Mouse (Mus musculus): ENCODE measurements around the gene Mical1.
A peak's percentile ranks its signal among the peaks of the same experiment; 100 is the strongest.

Gene Mical1

DNA sequence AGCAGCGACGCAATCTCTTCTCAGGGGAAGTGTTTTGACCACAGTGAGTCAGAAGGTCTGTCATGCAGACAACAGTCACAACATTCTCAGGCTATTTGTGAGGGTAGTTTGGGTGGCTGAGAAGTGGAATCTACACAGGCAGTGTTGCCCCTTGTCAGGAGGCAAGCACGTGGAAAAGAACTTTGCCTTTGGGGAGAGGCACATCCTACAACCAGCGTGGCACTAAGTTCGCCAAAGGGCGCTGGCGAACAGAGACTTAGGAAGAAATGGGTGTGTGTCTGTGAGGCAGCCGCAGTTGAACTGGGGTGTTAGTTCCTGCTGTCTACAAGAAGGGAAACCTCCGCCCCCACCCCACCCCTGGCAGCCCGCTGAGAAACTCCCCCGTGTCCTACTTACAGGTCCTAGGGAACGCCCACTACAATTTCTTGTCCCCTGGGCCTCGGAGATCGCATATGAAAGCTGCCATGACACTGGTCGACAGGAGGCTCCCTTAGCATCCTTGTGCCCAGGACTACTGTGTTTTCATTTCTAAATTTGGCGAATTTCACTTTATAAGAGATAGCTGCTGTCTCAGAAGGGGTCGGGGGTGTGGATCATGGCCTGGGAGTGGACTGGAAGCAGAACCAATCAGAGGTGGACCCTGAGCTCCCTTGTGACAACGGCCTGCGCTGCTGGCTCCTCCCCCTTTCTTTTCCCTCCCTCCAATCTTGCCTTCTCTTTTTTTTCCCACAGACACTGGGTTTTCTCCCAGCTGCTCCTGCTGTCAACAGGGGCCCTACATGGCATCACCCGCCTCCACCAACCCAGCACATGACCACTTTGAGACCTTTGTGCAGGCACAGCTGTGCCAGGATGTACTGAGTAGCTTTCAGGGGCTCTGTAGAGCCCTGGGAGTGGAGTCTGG is 1.4 kb downstream of the Mical1 start:
- peak; percentile 60 for DNase-seq (ENCODE audit: low read depth, low spot score)

DNA sequence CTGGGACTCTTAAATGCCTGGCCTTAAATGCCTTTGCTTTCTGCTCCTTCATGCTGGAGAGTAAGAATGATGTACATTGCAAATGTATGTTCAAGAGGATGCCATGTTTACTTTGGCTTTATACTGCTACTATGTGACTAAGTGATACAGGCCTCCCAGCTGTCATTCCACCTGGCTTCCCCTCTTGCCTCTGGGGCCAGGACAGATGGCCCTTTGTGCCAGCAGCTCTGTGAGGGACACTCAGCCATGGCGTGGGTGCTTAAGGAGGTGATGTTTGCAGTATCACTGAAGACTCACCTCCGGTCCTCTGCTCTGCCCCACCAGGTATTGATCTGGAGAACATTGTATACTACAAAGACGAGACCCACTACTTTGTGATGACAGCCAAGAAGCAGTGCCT is 3.8 kb downstream of the Mical1 start:
- no peak for DNase-seq (ENCODE audit: low read depth, low spot score)

DNA sequence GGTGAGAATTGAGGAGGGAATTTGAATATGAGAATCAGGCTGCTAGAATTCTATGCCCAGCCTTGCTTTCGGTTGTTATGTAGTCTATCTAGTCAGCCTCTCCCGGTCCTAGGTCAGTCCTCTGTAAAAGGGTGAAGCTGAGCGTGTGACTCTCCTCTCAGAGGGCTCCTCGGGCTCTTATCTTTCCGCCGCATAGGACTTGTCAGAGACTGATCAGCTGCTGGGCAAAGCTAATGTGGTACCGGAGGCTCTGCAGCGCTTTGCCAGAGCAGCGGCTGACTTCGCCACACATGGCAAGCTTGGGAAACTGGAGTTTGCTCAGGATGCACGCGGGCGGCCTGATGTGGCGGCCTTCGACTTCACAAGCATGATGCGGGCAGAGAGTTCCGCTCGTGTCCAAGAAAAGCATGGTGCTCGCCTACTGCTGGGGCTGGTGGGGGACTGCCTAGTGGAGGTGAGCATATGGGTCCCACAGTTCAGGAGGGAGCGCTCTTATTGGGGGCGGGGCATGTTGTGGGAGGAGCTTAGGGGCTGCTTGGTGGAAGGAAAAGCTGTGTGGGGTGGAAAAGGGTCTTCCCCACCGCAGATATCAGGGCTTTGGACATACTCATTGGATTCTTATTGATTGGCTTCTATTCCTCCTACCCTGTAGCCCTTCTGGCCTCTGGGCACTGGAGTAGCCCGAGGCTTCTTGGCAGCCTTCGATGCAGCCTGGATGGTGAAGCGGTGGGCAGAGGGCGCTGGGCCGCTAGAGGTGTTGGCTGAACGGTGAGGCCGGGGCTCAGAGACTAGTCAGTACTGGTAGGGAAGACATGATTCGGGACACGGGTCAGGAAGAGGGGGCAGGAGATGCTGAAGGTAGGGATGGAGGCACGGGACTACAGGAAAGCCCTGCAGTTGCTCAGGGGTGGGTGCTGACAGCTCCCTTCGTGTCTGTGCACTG is 5.1 kb downstream of the Mical1 start:
- no peak for DNase-seq (ENCODE audit: low read depth, low spot score)

DNA sequence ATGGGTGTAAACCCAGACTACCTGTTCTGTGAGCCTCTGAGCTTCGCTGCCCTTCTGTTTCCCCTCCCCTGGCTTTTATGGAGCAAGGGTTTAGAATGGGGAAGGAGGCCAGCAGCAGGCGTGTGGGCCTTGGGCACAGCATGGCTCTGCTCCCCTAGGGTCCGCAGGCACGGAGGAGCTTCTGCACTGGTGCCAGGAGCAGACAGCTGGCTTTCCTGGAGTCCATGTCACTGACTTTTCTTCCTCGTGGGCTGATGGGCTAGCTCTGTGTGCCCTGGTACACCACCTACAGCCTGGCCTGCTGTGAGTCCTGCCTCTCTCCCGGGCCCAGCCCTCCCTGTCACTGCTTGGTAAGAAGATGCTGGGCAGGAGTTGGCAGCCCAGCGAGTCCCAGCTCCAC is 6.3 kb downstream of the Mical1 start:
- no peak for DNase-seq (ENCODE audit: low read depth, low spot score)

DNA sequence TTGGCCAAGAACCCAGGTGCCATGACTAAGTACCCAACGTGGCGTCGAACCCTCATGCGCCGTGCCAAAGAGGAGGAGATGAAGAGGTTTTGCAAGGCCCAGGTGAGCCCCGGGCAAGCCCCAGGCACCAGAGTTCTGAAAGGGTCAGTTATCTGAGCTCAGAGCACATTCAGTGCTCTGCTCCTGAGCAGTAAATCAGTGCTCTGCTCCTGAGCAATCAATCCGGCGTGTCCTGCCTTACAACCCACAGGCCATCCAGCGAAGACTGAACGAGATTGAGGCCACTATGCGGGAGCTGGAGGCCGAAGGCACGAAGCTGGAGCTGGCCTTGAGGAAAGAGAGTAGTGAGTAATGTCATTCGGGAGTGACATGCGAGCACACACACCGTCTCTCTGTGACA is 9.7 kb downstream of the Mical1 start:
- no peak for DNase-seq (ENCODE audit: low read depth, low spot score)

DNA sequence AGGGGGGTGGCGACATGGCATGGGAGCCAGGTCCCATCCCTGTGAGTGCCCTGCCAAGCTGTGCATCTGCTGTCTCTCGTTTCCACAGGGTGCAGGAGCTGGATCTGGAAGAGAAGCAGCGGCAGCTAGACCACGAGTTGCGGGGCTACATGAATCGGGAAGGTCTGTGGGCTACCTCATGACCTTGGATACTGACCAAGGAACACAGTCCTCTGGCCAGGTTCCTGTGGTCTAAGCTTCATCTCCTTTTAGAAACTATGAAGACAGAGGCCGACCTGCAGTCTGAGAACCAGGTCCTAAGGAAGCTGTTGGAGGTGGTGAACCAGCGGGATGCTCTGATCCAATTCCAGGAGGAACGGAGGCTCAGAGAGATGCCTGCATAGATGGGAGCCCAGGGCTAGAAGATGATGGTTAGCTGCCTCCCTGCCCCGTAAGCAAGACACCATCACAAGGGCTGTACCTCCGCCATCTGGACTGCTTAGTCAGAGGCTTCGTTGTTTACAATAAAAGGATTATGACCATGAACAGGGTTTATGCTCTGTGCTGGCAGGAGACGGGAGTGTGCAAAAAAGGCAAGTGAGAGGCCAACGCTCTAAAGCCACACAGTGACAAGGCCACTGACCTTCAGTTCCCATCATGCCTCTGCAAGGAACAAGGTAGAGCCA is 10.5 kb downstream of the Mical1 start:
- no peak for DNase-seq (ENCODE audit: low read depth, low spot score)

DNA sequence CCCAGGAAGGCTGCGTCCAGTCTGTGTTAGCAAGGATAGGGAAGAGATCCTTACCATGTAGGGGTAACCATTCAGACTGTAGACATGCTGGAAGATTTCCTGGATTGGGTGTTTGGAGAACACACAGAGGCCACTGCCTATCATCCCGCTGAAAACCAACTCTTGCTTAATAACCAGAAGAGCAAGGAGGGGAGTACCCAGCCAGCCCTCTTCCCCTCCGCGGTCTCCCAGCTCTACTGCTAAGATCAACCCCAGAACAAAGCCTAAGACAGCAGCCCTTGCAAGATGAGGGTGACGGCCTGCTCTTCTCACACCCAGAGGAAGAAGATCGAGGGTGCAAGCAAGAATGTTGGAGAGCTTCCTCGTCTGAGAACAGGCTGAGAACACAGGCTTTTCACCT is 12.8 kb downstream of the Mical1 start:
- DNase-seq (ENCODE audit: low read depth, low spot score), result no peak

DNA sequence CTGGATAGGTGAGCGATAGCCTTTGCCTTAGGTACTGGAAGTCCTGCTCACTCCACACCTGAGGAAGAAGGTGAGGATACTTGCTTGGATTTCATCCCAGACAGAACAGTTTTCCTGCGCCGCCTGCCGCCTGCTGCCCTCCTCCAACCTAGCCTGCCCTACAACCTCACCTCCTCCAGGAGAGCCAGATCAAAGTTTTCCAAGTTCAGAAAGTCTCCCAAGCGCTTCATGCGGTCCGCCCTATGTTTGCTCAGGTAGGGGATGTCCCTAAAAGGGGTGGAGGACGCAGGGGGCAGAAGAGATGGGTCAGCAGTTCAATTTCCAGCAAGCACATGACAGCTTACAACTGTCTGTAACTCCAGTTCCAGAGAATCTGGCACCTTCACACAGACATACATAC is 13.2 kb downstream of the Mical1 start:
- DNase-seq (ENCODE audit: low read depth, low spot score), result no peak

DNA sequence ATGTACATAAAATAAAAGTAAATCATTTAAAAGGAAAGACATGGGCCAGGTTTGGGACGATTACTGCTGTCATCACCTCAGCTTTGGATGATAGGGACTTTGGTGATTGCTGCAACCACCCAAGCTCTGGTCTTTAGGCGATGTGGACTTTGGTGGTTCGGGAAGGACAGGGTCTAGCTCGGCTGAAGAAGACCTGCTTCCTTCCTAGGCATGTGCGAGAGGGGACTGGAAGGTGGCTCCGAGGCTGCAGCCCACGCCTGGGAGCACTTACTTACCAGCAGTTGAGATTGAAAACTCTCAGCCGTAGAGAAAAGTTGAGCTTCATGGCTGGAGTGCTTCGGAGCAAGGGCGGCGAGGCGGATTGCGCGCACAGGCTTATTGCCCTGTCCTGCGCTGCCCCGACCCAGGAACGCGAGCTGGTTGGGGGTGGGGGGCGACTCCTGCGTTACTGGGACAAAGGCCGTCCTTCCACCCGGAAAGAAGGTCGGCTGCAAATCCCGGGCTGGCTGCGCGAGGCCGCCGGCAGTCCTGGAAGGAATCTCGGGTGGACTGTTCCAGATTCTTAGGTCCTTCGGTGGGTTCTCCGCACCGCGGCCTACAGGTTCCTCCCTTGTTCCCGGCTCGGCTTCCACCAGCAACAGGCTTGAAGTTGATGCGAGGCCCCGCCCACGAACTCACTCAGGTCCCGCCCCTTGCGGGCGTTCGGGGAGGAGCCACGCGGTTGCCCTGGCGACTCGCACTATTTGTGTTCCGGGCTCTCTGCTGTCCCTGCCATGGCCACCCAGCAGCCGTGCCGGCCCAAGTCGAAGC is 13.8 kb downstream of the Mical1 start, which contains the start of the genes Smpd2 and Ppil6:
Gene Smpd2 (minus strand): TSS at position 662 of the 810 bp plus-strand sequence.
Gene Ppil6 (plus strand): TSS at position 732 of the 810 bp plus-strand sequence.
- peak; percentile 95 for DNase-seq (ENCODE audit: low read depth, low spot score)

DNA sequence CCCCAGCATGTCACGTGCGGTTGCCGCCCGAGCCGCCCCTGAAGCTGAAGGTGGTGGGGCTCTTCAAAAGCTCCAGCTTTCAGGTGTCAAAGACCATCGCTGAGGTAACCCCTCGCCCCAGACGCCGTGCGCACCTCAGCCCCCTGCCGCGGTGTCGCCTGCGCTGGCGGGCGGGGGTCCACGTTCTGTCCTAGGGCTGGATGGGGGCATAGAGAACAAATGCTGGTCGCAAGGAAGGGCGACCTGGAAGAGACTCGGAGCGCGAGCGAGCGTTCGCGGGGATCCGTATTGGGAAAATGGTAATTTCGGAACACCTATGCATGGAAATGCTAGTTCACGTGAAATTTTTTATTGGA is 14.4 kb downstream of the Mical1 start:
- no peak for DNase-seq (ENCODE audit: low read depth, low spot score)

DNA sequence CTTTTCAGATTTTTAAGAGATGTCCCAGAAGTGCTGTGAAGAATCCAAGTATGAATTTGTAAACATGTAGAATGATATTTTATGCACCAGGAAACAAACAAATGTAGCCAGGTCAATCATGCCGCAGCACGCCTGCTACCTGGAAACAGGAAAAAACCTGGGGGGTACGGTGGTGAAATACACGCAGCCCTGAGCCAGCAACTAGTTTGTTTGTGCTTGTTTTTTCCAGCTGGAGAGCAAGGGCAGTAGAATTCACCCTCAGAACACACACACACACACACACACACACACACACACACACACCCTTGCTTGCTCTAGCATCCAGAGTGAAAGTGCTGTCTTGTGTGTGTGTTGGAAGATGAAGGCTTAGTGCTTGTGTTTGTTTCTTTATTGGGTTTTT is 15.0 kb downstream of the Mical1 start:
- no peak for DNase-seq (ENCODE audit: low read depth, low spot score)

DNA sequence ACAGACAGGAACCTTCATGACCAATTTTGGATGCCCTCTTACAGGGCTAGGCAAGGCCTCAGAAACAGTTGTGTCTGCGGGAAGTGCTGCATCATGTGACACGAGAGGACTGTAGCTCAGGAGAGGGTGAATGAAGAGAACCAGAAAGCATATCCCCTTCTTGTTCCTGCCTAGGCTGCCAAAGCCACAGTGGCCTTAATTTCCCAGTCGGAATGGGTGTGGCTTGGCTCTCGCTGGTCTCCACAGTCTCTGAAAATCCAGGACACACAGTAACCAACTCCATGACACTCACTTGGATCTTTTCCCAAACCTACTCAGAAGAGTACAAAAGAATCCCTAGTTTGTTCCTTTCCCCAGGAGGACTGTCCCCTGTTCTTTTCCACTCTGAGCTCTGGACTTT is 24.8 kb downstream of the Mical1 start:
- DNase-seq (ENCODE audit: low read depth, low spot score), result peak; percentile 54

DNA sequence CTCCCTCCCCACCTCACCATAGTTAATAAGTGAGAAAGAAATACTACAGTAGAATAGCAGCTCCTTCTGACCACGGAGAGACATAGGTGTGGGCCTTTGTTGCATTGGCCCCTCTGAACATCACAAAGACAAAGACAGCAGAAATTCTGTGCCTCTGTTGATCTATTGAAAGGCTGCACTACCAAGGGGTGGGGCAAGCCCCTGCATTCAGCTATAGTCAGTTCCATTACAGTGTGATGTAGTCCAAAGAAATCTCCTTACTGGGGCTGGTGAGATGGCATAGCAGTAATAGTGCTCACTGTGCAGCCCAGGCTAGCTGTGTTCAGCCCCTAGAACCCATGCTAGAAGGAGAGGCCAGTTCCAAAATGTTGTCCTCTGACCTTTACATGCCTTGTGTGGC is 28.9 kb downstream of the Mical1 start:
- no peak for DNase-seq (ENCODE audit: low read depth, low spot score)

DNA sequence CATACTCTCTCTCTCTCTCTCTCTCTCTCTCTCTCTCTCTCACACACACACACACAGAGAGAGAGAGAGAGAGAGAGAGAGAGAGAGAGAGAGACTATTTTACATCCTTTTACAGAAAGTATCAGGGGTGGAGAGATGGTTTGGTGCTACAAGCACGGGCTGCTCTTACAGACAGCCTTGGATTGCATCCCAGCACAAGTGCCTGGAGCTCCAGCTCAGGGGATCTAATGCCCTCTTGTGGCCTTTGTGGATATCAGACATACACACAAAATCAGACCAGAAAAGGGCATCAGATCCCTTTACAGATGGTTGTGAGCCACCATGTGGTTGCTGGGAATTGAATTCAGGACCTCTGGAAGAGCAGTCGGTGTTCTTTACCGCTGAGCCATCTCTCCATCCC is 29.3 kb downstream of the Mical1 start:
- peak; percentile 96 for DNase-seq (ENCODE audit: low read depth, low spot score)

DNA sequence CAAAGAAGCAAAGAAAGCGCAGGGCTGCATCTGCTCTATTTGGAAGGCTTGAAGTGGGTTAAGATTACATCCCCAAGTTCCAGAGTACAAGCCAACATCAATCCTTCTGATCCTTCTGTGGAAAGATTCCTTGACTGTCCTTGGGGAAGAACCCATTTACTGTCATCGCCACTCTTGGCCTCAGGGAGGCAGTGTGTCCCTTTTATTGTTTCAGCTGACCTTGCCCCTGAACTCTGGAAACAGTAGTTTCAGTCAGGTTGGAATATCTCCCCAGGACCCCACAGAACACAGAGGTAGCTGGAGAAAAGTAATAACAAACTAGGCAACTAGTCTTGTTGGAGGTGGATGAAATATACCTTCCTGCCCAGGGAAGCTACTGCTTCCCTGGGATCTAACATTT is 33.0 kb downstream of the Mical1 start:
- DNase-seq (ENCODE audit: low read depth, low spot score), result peak; percentile 36

DNA sequence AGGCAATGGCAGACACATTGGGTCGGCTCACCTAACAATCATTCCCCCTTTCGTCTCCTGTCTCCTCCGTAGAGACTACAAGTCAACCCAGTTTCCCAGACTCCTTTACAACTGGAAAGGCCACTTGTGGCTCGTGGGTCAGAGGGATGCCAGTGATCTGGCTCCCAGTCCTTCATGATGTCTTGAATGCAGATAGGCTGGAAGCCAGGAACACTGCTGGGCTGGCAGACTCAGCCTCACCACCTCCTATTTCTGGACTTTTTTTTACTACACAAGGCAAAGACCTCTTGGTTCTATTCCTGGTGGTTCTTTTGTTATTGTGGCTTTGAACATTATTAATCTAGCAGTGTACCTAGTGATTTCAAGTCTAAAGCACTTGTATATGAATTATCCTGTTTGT is 38.2 kb downstream of the Mical1 start:
- no peak for DNase-seq (ENCODE audit: low read depth, low spot score)

DNA sequence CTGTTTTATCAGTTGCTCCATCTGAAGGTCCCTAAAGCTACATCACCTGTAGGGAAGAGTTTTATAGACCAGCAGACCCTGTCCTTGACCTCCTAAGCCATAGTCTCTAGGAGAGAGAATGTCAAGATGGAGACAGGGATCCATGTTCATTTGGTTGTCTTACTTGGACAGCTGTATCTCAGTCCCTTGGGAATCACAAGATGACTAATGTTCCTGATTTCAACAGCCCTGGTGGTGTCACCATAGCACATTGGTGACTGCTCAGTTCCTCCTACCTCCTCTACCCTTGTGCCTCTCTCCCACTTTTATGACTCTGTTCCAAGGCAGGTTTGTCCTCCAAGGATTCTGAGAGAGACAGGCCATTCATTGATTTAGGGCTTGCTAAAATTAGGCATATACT is 38.8 kb downstream of the Mical1 start:
- DNase-seq (ENCODE audit: low read depth, low spot score), result peak; percentile 12

DNA sequence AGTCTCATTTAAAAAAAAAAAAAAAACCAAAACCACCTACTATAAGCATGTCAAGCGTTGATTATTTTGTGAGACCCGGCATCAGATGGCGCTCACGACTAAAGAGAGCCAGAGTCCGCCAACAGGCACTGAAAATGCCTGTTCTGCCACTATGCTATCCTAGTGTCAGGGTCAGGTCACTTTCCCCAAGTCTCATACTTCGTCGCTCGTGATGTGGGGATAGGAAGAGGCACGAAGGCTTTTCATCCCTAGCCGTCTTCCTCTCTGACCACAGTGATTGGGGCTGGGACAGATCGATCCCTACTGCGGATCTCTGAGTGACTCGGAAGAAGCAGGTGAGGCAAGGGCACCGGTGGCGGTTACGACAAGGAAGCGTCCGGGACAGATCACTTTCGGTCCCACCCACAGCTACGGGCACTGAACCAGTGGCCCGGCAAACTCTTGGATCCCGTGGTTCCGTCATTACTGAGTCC is 42.4 kb downstream of the Mical1 start:
- peak; percentile 92 for DNase-seq (ENCODE audit: low read depth, low spot score)

DNA sequence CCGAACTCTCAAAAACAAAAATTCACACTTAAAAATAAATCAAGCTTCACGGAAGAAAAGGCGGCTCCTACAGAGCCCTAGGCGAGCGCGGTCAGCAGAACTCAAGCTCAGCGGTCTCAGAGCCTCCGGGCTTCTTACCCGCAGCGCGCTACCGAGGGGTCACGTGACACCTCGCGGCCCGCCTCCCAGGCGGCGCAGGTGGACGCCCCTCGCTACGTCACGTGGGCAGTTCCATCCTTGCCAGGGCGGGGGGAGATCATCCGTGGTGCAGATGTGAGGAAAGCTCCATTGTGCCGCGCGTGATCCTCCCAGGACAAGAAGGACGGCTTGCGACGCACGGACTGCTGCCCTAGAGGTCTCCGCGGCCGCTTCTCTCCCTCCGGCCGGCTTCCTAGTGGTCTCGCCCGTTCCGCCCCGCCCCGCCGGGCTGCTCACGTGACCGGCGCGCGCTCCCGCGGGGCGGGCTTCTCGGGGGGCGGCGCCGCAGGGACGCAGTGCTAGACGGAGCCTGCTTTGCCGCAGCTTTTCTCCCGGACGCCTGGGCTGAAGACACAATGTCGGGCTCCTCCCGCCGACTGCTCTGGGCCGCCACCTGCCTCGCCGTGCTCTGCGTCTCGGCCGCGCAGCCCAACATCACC is 43.0 kb downstream of the Mical1 start, which contains the start of gene Cd164:
Gene Cd164 (plus strand): TSS at position 434 of the 638 bp plus-strand sequence.
- peak; percentile 98 for DNase-seq (ENCODE audit: low read depth, low spot score)

Measured in brain, adult 2 months (tissue).